Mouse (Mus musculus) embryonic facial prominence, embryonic 10.5 days (tissue): ENCODE results near the gene Mapk14. TPM values are rescaled to one million over a fixed set of nuclear protein-coding genes. Genes with fewer than 3 reads are reported as not detected.
A peak's percentile ranks its signal among the peaks of the same experiment; 100 is the strongest.

ENCODE experiments used
- DNase-seq: peaks from one replicate; pipeline ENCODE4 v3.0.0-alpha.2; 2017; ENCODE audit warnings: low spot score
- H3K27ac ChIP-seq: fragments of 300-500 bp; sonication (generic); replicated peaks from 2 replicates; pipeline ENCODE4 v1.5.1; 2016; ENCODE audit warnings: mild to moderate bottlenecking
- H3K27me3 ChIP-seq: fragments of 300-500 bp; sonication (generic); replicated peaks from 2 replicates; pipeline ENCODE4 v1.6.1; 2016; ENCODE audit warnings: low read depth, mild to moderate bottlenecking; ENCODE audit not compliant: poor library complexity, severe bottlenecking
- H3K36me3 ChIP-seq: fragments of 300-500 bp; sonication (generic); replicated peaks from 2 replicates; pipeline ENCODE4 v1.6.1; 2016; ENCODE audit warnings: mild to moderate bottlenecking, moderate library complexity
- H3K4me1 ChIP-seq: fragments of 300-500 bp; sonication (generic); 2 replicates; pipeline ENCODE4 v1.6.1; 2016
- H3K4me3 ChIP-seq: fragments of 300-500 bp; sonication (generic); 2 replicates; pipeline ENCODE4 v1.5.1; 2016; ENCODE audit warnings: mild to moderate bottlenecking, moderate library complexity
- H3K9me3 ChIP-seq: fragments of 300-500 bp; sonication (generic); 2 replicates; pipeline ENCODE4 v1.6.1; 2016; ENCODE audit warnings: mild to moderate bottlenecking
- WGBS: fragments of 180-500 bp; shearing (Covaris S2); methylation state at CpG from one replicate; pipeline ENCODE4 v1.1.7; 2016; 5-methylcytosine and 5-hydroxymethylcytosine counted together
- polyA plus RNA-seq: library from polyadenylated mRNA; unstranded; fragments of >200 nt; fragmentation: Nextera tagmentation; extraction: Ambion mirVana; gene quantifications from 2 replicates; pipeline ENCODE4 v1.2.1, GENCODE M21; 2016

Mapk14 gene
- polyA plus RNA-seq: 48.1 and 50.7 TPM in 2 replicates

DNA sequence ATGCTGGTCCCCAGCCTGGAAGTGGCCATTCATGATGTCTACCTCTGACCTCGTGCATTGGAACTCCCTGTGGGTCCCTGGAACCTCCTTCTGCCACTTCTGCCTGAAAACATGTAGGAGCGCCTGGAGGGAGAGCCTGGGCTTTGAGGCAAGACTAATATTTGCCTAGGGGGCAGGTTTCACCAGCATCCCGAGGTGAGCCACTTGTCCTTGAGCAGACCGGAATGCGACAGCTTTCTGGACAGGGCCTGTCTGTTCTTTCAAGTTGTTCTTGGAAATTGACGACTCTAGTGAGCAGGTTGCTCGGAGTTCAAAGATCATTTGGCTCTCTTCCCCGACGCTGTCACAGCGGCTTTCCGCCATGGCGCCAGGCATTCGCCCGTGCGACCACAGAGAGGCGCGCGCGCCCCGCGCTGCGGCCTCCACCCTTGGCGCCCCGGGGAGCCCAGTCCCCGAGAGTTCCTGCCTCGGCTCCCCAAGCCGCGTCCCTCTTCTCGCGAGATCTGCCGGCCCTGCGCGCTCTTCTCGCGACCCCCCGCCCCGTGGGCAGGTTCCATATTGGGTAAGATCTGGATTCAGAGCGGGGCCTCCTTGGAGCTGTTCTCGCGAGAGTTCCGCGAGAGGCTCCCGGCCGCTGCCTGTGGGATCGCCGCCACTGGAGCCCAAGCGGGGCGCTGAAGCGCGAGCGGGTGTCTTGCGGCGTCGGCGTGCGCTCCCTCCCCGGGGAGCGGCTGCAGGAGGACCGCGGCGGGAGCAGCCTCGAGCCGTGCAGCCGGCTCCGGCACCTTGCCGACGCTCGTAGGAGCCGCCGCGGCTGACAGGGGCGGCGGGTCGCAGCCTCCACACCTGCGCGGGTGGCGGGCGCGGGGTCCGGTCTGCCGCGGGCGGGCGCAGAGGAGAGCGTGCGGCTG is at the start of gene Mapk14:
Gene Mapk14 (plus strand): TSS at position 554 of the 911 bp plus-strand sequence.
- DNase-seq: peak; percentile 100
- under 1% methylated on average over 86 of the region's 86 CpGs for WGBS
- Histone ChIP-seq H3K27ac (peak within 1 kb of the TSS; percentile 95), H3K4me3 (peak within 1 kb of the TSS; percentile 74), H3K4me1 (peaks cover 45% of the 10 kb centered on the region), H3K36me3 (peaks cover 2% of the 10 kb centered on the region; the same call in 1 of the 2 replicates), H3K9me3 (no peaks in the 10 kb centered on the region), H3K27me3 (peaks cover 22% of the 10 kb centered on the region)

DNA sequence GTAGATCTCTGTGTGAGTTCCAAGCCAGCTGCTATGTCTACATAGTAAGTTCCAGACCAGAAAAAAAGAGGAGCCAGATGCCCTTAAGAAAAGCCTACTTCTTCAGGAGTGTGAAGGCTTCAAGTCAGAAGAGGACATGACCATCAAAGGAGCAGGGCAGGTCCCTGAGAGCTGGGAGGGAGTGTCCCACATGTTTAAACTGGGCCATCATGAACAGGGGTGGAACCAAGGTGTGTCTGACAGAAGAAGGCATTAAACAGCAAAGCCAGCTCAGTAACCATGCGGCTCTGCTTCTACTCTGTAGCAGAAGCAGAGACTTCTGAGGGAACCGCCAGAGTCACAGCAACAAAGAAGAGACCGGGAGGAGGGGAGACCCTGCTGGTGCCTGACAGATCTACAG is 47.4 kb upstream of the Mapk14 start:
- 43% methylated on average over 3 of the region's 3 CpGs for WGBS

DNA sequence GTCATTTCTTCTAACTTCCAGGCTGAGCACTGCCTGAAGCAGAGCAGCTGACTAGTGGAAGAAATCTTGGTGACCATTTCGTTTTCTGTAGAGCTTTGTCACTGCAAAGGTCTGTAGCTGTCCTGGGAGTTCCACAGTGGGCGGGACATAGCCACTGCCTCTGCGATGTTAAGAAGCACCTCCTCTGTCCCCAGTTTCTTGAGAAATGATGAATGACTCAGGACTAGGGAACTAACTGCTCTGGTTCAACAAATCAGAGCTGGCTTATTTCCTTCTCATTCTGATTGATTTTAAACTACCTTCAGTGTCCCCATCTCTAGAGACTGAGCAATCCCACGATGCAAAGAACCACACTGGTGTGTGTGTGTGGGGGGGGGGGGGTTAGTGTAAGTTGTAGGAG is 47.0 kb upstream of the Mapk14 start:
- H3K9me3 ChIP-seq: no peaks in the 10 kb centered on the region
- H3K36me3 ChIP-seq: no peaks in the 10 kb centered on the region
- no peak overlapping the region for H3K4me3 ChIP-seq
- 49% methylated on average over 4 of the region's 4 CpGs for WGBS
- H3K4me1 ChIP-seq: no peaks in the 10 kb centered on the region
- DNase-seq: no peak
- no peak overlapping the region for H3K27ac ChIP-seq
- no peaks in the 10 kb centered on the region for H3K27me3 ChIP-seq

More for the DNA sequence above, 47.4 kb upstream of the Mapk14 start:
- Histone ChIP-seq H3K9me3 (no peaks in the 10 kb centered on the region), H3K4me3 (no peak overlapping the region), H3K36me3 (no peaks in the 10 kb centered on the region), H3K27ac (no peak overlapping the region), H3K4me1 (no peaks in the 10 kb centered on the region), H3K27me3 (no peaks in the 10 kb centered on the region)
- no peak for DNase-seq

DNA sequence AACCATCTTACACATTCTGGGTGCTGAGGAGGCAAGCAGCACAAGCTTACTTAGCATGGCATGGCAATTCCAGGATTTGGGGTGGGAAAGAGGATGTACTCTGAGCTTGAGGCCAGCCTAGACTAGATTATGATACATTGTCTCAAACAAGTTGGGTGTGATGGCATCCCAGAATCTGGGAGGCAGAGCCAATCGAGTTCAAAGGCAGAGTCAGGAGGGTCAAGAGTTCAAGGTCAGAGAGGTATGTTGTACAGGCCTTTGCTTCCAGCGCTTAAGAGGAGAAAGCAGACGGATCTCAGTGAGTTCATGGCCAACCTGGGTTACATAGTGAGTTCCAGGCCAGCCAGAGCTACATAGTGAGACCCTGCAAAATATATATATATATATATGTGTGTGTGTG is 44.9 kb upstream of the Mapk14 start:
- Histone ChIP-seq H3K36me3 (no peaks in the 10 kb centered on the region), H3K4me1 (no peaks in the 10 kb centered on the region), H3K27me3 (no peaks in the 10 kb centered on the region), H3K9me3 (no peaks in the 10 kb centered on the region), H3K4me3 (no peak overlapping the region), H3K27ac (no peak overlapping the region)
- WGBS: 64% methylated on average over 3 of the region's 3 CpGs
- DNase-seq: no peak

DNA sequence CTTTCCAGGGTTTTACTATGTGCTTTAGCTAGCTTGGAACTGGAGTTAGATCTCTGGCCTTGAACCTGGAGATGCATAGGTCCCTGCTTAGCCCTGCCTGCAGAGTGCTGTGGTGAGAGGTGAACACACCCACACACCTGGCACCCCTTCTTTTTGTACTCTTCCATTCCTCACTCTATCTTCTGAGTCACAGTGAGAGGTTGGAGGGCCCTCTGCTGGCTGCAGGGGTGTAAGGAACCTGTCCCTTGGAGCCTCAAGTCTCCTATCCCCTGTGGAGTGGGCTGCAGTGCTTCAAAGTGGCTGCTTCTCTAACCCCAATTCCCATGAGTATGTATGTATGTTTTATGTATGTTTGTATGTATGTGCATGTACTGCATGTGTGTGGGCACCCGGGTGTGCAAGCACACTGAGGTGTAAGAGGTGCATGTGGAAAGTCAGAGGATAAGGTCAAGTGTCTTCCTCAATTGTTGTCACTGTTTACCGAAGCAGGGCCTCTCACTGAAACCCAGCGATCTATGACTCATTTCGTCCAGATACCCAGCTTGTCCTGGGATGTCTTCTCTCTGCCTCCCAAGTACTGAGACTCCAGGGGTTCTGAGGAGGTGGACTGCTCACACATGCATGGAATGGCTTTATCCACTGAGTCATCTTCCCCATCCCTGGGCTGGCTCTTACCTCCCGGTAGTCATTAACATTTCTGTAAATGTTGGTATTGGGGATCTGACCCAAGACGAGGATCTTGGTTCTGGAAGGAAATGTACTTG is 42.3 kb upstream of the Mapk14 start:
- Histone ChIP-seq H3K4me3 (no peak overlapping the region), H3K27me3 (no peaks in the 10 kb centered on the region), H3K36me3 (no peaks in the 10 kb centered on the region), H3K27ac (no peak overlapping the region), H3K4me1 (no peaks in the 10 kb centered on the region), H3K9me3 (no peaks in the 10 kb centered on the region)
- DNase-seq: peak; percentile 38
- 49% methylated on average over 6 of the region's 6 CpGs for WGBS

DNA sequence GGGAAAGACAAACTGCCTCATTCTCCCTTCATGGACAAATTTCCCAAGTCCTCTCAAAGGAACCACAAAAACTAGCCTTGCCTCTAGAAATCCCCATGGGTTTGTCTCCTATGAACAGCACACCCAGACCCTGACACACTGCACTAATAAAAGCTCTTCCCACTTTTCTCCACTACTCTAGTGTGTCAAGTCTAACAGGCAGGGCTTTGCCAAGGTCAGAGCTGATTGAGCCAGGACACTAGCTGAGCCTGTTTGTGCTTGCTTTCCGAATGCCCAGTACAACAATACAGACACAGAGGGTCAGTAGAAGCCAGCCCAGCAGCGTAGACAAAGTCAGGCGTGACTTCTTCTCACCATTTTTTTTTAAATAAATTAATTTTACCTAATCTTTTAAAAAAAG is 40.9 kb upstream of the Mapk14 start:
- Histone ChIP-seq H3K27me3 (no peaks in the 10 kb centered on the region), H3K4me1 (no peaks in the 10 kb centered on the region), H3K27ac (no peak overlapping the region), H3K4me3 (no peak overlapping the region), H3K36me3 (no peaks in the 10 kb centered on the region), H3K9me3 (no peaks in the 10 kb centered on the region)
- whole genome bisulfite sequencing: 78% methylated on average over 3 of the region's 3 CpGs
- DNase-seq: no peak

DNA sequence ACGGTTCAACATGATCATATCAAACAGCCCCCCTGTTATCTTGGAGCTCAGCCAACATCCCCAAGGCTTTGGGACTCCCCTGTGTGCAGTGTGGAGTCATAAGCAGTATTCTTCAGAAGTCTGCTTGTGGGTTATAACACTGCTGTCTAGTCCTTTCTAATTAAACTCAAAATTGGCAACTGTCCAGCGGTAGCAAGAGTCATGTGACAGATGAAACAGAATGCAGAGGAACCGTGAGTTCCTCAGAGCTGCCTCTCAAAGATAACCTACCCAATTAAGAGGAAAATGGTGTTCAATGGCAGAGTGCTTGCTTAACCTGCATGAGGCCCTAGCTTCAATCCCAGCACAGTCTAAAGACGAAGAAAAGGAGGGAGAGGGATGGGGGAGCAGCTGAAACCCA is 33.2 kb upstream of the Mapk14 start:
- Histone ChIP-seq H3K36me3 (no peaks in the 10 kb centered on the region), H3K9me3 (no peaks in the 10 kb centered on the region), H3K27me3 (no peaks in the 10 kb centered on the region), H3K27ac (no peak overlapping the region), H3K4me1 (no peaks in the 10 kb centered on the region), H3K4me3 (no peak overlapping the region)
- DNase-seq: no peak
- 66% methylated on average over 4 of the region's 4 CpGs for WGBS

DNA sequence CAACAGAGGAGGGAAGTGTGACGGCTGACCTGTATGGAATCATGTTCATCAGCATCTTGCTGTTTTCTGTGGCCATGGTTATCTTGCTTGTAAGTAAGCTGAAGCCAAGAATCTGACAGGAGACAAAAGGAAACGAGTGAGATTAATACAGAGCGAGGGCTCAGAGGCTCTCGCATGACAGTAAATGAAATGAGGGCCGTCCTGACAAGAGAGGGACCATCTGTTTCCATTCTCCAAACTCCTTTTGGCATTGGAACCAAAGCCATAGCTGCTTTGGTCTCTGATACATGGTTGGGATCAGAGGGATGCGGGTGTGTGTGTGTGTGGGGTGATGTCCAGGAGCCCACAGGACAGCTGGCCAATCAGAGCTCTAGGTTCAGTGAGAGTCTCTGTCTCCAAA is 31.6 kb upstream of the Mapk14 start:
- H3K27me3 ChIP-seq: no peaks in the 10 kb centered on the region
- no peak overlapping the region for H3K4me3 ChIP-seq
- no peaks in the 10 kb centered on the region for H3K9me3 ChIP-seq
- no peak overlapping the region for H3K27ac ChIP-seq
- DNase-seq: no peak
- 80% methylated on average over 6 of the region's 6 CpGs for WGBS
- no peaks in the 10 kb centered on the region for H3K36me3 ChIP-seq
- no peaks in the 10 kb centered on the region for H3K4me1 ChIP-seq

DNA sequence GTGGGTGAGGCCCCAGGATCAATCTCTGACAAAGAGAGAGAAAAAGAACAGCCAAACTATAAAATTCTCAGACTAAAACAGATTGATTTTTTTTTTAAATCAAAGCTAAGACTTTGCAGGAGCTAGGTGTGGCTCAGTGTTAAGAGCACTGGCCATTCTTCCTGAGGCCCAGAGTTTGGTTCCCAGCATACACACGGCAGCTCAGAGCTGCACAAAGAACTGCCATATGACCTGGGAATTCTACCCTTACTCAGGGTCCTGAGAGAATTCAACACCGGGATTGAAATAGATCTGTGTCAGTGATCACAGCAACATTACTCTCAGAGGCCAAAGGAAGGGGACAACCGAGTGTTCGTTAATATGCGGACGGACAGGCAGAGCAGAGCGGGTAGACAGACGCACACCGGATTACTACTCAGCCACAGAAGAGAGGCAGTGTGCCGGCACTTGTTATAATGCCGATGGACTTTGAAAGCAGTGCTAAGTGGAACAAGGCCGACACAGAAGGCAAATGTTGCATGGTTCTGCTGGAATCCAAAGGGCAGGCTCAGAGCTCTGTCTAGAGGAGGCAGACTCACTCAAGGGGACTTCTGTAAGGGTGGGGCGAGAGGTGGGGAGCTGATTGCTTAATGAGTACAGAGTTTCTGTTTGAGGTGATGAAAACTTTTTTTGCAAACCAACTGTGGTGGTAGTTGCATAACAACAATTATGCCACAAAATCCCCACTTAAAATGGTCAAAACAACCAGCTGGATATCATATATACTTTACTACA is 8.6 kb upstream of the Mapk14 start:
- Histone ChIP-seq H3K4me1 (0 out of 2 replicates have a peak, but pooled peaks cover 5% of the 10 kb centered on the region), H3K9me3 (no peaks in the 10 kb centered on the region; the same call in 1 of the 2 replicates), H3K4me3 (no peak overlapping the region), H3K36me3 (no peaks in the 10 kb centered on the region), H3K27me3 (no peaks in the 10 kb centered on the region), H3K27ac (no peak overlapping the region)
- no peak for DNase-seq
- 76% methylated on average over 13 of the region's 13 CpGs for WGBS

DNA sequence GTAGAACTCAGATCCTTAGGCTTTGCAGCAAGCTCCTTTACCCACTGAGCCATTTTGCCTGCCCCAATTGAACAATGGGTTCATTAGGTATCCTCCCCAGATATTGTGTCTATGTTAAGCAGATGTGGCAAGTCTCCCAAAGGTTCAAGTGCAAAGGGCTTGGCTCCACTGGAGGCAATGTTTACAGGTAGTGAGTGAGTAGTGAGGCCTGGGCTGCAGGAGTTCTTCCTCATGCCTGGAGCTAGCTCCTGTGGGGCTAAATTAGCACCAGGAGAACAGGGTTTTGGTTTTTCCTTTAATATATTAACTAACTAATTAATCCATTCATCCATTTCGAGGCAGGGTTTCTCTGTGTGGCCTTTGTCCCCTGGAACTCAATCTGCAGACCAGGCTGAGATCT is 7.5 kb upstream of the Mapk14 start:
- Histone ChIP-seq H3K4me1 (0 out of 2 replicates have a peak, but pooled peaks cover 5% of the 10 kb centered on the region), H3K27me3 (peaks cover 6% of the 10 kb centered on the region), H3K27ac (no peak overlapping the region), H3K36me3 (no peaks in the 10 kb centered on the region), H3K4me3 (no peak overlapping the region), H3K9me3 (no peaks in the 10 kb centered on the region)
- DNase-seq: no peak
- WGBS: 61% methylated on average over 1 of the region's 1 CpGs

DNA sequence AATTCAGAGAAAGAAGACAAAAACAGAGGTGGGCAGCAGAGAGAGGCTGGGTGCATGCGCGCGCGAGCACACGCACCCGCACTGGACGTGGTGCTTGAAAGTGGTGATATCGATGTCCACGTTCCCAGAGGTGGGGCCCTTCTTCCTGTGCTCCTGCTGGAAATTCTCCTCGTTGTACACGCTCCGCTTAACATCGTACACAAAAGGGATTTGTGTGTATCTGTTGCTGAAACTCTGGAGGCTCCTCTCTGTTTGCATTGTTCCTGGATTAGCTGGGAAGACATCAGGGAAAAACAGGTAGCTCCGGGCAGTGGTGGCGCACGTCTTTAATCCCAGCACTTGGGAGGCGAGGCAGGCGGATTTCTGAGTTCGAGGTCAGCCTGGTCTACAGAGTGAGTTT is 6.5 kb upstream of the Mapk14 start:
- Histone ChIP-seq H3K4me3 (no peak overlapping the region), H3K27me3 (peaks cover 16% of the 10 kb centered on the region), H3K27ac (no peak overlapping the region), H3K9me3 (no peaks in the 10 kb centered on the region), H3K4me1 (peaks cover 12% of the 10 kb centered on the region), H3K36me3 (no peaks in the 10 kb centered on the region)
- DNase-seq: no peak
- 70% methylated on average over 19 of the region's 19 CpGs for WGBS

DNA sequence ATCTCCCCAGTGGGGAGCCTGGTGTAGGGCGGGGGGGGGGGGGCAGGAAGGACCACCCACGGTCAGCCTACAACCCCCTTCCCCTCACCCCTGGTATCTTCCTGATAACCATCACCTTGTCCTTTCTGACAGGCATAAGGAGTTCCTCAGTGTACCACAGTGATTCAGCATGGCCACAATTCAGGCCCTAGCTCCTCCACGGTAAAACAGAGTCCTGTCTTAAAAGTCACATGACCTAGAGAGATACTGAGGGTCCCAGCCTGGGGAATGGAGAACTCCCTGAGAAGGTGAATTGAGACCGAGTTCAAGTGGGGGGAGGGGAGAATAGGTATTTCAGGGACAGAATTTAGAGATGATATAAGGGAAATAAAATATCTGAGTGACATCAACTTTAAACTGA is 3.8 kb upstream of the Mapk14 start:
- H3K27me3 ChIP-seq: peaks cover 22% of the 10 kb centered on the region
- WGBS: 51% methylated on average over 4 of the region's 4 CpGs
- DNase-seq: no peak
- H3K9me3 ChIP-seq: no peaks in the 10 kb centered on the region
- no peak overlapping the region for H3K27ac ChIP-seq
- no peak overlapping the region for H3K4me3 ChIP-seq
- peaks cover 22% of the 10 kb centered on the region for H3K4me1 ChIP-seq
- H3K36me3 ChIP-seq: no peaks in the 10 kb centered on the region
